Mouse (Mus musculus): ENCODE data around the gene Mybpc2.

- TF ChIP-seq USF1 (IDR thresholded peaks at IDR 0.05; ENCODE audit: low read depth) = no peak
- no peak for TF ChIP-seq TCF12 (IDR thresholded peaks at IDR 0.05; ENCODE audit: insufficient read depth, poor library complexity, severe bottlenecking)
These were observed 64.4 kb downstream of the Mybpc2 start for GRCm38 (mm10) chr7:44460067-44460466.
